Mouse (Mus musculus): ENCODE measurements around the gene Gpc6. TPM values are rescaled to one million over a fixed set of nuclear protein-coding genes. Genes with fewer than 3 reads are reported as not detected.

Gene Gpc6
- 3.4 and 3.8 TPM in 2 replicates for polyA plus RNA-seq (2012; rRNA removed)

GRCm38 (mm10) chr14:116924876-116925601 is at the start of gene Gpc6:
Gene Gpc6, plus strand, starts transcription at chr14:116925315.

Measured in liver, embryonic 18 days (tissue).